Mouse (Mus musculus) embryonic facial prominence, embryonic 14.5 days (tissue): ENCODE measurements around the gene Mrpl42. TPM values are rescaled to one million over a fixed set of nuclear protein-coding genes. Genes with fewer than 3 reads are reported as not detected.

ENCODE experiments used
- ATAC-seq: fragments of 200-750 bp; cut with Nextera tagmentation; 2 replicates; pipeline ENCODE4 v1.8.0; 2017; ENCODE audit warnings: low read depth, moderate number of reproducible peaks, moderate TSS enrichment
- DNase-seq: peaks from one replicate; pipeline ENCODE4 v3.0.0-alpha.2; 2015; ENCODE audit warnings: low spot score
- H3K27ac ChIP-seq: fragments of 300-500 bp; sonication (generic); replicated peaks from 2 replicates; pipeline ENCODE4 v1.5.1; 2014; ENCODE audit warnings: low read depth, mild to moderate bottlenecking, low read length, moderate library complexity
- H3K27me3 ChIP-seq: fragments of 300-500 bp; sonication (generic); replicated peaks from 2 replicates; pipeline ENCODE4 v1.6.1; 2014; ENCODE audit warnings: low read length; ENCODE audit not compliant: control insufficient read depth, insufficient read depth
- H3K36me3 ChIP-seq: fragments of 300-500 bp; sonication (generic); 2 replicates; pipeline ENCODE4 v1.6.1; 2014; ENCODE audit warnings: low read length, mixed read lengths; ENCODE audit not compliant: control insufficient read depth, insufficient read depth
- H3K4me1 ChIP-seq: fragments of 300-500 bp; sonication (generic); 2 replicates; pipeline ENCODE4 v1.6.1; 2014; ENCODE audit warnings: antibody characterized with exemption, low read length; ENCODE audit not compliant: control insufficient read depth, insufficient read depth
- H3K4me2 ChIP-seq: fragments of 300-500 bp; sonication (generic); 2 replicates; pipeline ENCODE4 v1.6.1; 2014; ENCODE audit warnings: low read depth, mild to moderate bottlenecking, low read length, moderate library complexity, mixed read lengths
- H3K4me3 ChIP-seq: fragments of 300-500 bp; sonication (generic); 2 replicates; pipeline ENCODE4 v1.5.1; 2014; ENCODE audit warnings: low read depth, mild to moderate bottlenecking, low read length
- H3K9ac ChIP-seq: fragments of 300-500 bp; sonication (generic); 2 replicates; pipeline ENCODE4 v1.6.1; 2014; ENCODE audit warnings: low read depth, mild to moderate bottlenecking, low read length, moderate library complexity, mixed read lengths
- H3K9me3 ChIP-seq: fragments of 300-500 bp; sonication (generic); 2 replicates; pipeline ENCODE4 v1.6.1; 2016; ENCODE audit warnings: low read length; ENCODE audit not compliant: control insufficient read depth
- WGBS: fragments of 180-500 bp; shearing (Covaris S2); extraction: QIAGEN DNeasy Blood & Tissue Kit; methylation state at CpG from one replicate; pipeline ENCODE4 v1.1.7; 2014; 5-methylcytosine and 5-hydroxymethylcytosine counted together
- polyA plus RNA-seq: library from polyadenylated mRNA; unstranded; fragments of >200 nt; fragmentation: Nextera tagmentation; extraction: Ambion mirVana; gene quantifications from 2 replicates; pipeline ENCODE4 v1.2.1, GENCODE M21; 2014

Gene Mrpl42
- polyA plus RNA-seq, 1 experiment from 2014 or later = 321 TPM

- Histone ChIP-seq H3K9ac (no peak overlapping the region), H3K4me2 (no peak overlapping the region), H3K9me3 (no peaks in the 10 kb centered on the region), H3K4me3 (no peak overlapping the region), H3K27me3 (no peaks in the 10 kb centered on the region), H3K4me1 (no peaks in the 10 kb centered on the region), H3K36me3 (no peaks in the 10 kb centered on the region), H3K27ac (no peak overlapping the region)
- WGBS = 61% methylated on average over 9 of the region's 9 CpGs
- ATAC-seq (no peak), DNase-seq (peak; percentile 50)
Measured at GRCm38 (mm10) chr10:95458050-95458806, 43.5 kb downstream of the Mrpl42 start.

GRCm38 (mm10) chr10:95457367-95458049 lies 44.2 kb downstream of the Mrpl42 start:
- ATAC-seq = no peak
- no peaks in the 10 kb centered on the region for H3K9me3 ChIP-seq
- H3K27me3 ChIP-seq = no peaks in the 10 kb centered on the region
- H3K27ac ChIP-seq = no peak overlapping the region
- H3K4me2 ChIP-seq = no peak overlapping the region
- no peak overlapping the region for H3K4me3 ChIP-seq
- no peak for DNase-seq
- no peak overlapping the region for H3K9ac ChIP-seq
- H3K36me3 ChIP-seq = no peaks in the 10 kb centered on the region
- no peaks in the 10 kb centered on the region for H3K4me1 ChIP-seq
- WGBS = 86% methylated on average over 8 of the region's 8 CpGs

GRCm38 (mm10) chr10:95456103-95456502 lies 45.6 kb downstream of the Mrpl42 start:
- no peak for ATAC-seq
- Histone ChIP-seq H3K4me1 (no peaks in the 10 kb centered on the region), H3K4me3 (no peak overlapping the region), H3K9me3 (no peaks in the 10 kb centered on the region), H3K27ac (no peak overlapping the region), H3K9ac (no peak overlapping the region), H3K27me3 (no peaks in the 10 kb centered on the region), H3K36me3 (no peaks in the 10 kb centered on the region), H3K4me2 (no peak overlapping the region)
- WGBS = 58% methylated on average over 2 of the region's 2 CpGs
- DNase-seq = no peak

- no peaks in the 10 kb centered on the region for H3K36me3 ChIP-seq
- H3K27me3 ChIP-seq = no peaks in the 10 kb centered on the region
- H3K9ac ChIP-seq = no peak overlapping the region
- 92% methylated on average over 5 of the region's 5 CpGs for WGBS
- no peak overlapping the region for H3K4me3 ChIP-seq
- ATAC-seq = no peak
- H3K27ac ChIP-seq = no peak overlapping the region
- H3K4me1 ChIP-seq = no peaks in the 10 kb centered on the region
- no peak overlapping the region for H3K4me2 ChIP-seq
- no peaks in the 10 kb centered on the region for H3K9me3 ChIP-seq
- no peak for DNase-seq
Measured at GRCm38 (mm10) chr10:95453282-95453681, 48.5 kb downstream of the Mrpl42 start.

GRCm38 (mm10) chr10:95449033-95449432 lies 52.7 kb downstream of the Mrpl42 start:
- WGBS = 79% methylated on average over 6 of the region's 6 CpGs
- H3K4me2 ChIP-seq = no peak overlapping the region
- no peaks in the 10 kb centered on the region for H3K9me3 ChIP-seq
- ATAC-seq = no peak
- H3K27me3 ChIP-seq = no peaks in the 10 kb centered on the region
- no peaks in the 10 kb centered on the region for H3K36me3 ChIP-seq
- no peak overlapping the region for H3K27ac ChIP-seq
- no peaks in the 10 kb centered on the region for H3K4me1 ChIP-seq
- no peak overlapping the region for H3K4me3 ChIP-seq
- no peak for DNase-seq
- H3K9ac ChIP-seq = no peak overlapping the region

GRCm38 (mm10) chr10:95447954-95448353 lies 53.8 kb downstream of the Mrpl42 start:
- Histone ChIP-seq H3K27me3 (no peaks in the 10 kb centered on the region), H3K4me2 (no peak overlapping the region), H3K9ac (no peak overlapping the region), H3K27ac (no peak overlapping the region), H3K36me3 (no peaks in the 10 kb centered on the region), H3K4me3 (no peak overlapping the region), H3K4me1 (no peaks in the 10 kb centered on the region), H3K9me3 (no peaks in the 10 kb centered on the region)
- WGBS = 93% methylated on average over 16 of the region's 16 CpGs
- no peak for ATAC-seq
- no peak for DNase-seq

- no peaks in the 10 kb centered on the region for H3K27me3 ChIP-seq
- WGBS = 79% methylated on average over 18 of the region's 18 CpGs
- peak; percentile 19 for DNase-seq
- no peaks in the 10 kb centered on the region for H3K9me3 ChIP-seq
- H3K9ac ChIP-seq = no peak overlapping the region
- ATAC-seq = no peak
- H3K27ac ChIP-seq = no peak overlapping the region
- H3K4me2 ChIP-seq = no peak overlapping the region
- no peak overlapping the region for H3K4me3 ChIP-seq
- H3K4me1 ChIP-seq = no peaks in the 10 kb centered on the region
- no peaks in the 10 kb centered on the region for H3K36me3 ChIP-seq
Measured at GRCm38 (mm10) chr10:95445104-95446056, 56.4 kb downstream of the Mrpl42 start.

- Histone ChIP-seq H3K4me1 (no peaks in the 10 kb centered on the region), H3K27ac (no peak overlapping the region), H3K27me3 (no peaks in the 10 kb centered on the region), H3K9me3 (no peaks in the 10 kb centered on the region), H3K4me2 (no peak overlapping the region), H3K9ac (no peak overlapping the region), H3K4me3 (no peak overlapping the region), H3K36me3 (no peaks in the 10 kb centered on the region)
- DNase-seq (no peak), ATAC-seq (no peak)
- WGBS = 77% methylated on average over 4 of the region's 4 CpGs
Measured at GRCm38 (mm10) chr10:95442334-95442733, 59.4 kb downstream of the Mrpl42 start.
